Mouse (Mus musculus) cerebellum, adult 2 months (tissue): ENCODE measurements around the gene Gucd1.

ENCODE experiments used
- CTCF ChIP-seq: fragments of 200-500 bp; IDR thresholded peaks from 2 replicates; pipeline ENCODE4 v1.5.1; 2011; ENCODE audit warnings: low read depth, mild to moderate bottlenecking, control low read depth, low read length, moderate library complexity, borderline replicate concordance; ENCODE audit not compliant: insufficient read depth
- POLR2A ChIP-seq: fragments of 200-500 bp; IDR thresholded peaks from 2 replicates; pipeline ENCODE4 v1.6.1; 2011; ENCODE audit warnings: low read length, control low read depth, borderline replicate concordance; ENCODE audit not compliant: insufficient read depth

GRCm38 (mm10) chr10:75364796-75365195, 153.0 kb downstream of the Gucd1 start:
- no peak for TF ChIP-seq CTCF
- TF ChIP-seq POLR2A, result no peak
